Mouse (Mus musculus): ENCODE data around the gene Nmral1. TPM values are rescaled to one million over a fixed set of nuclear protein-coding genes. Genes with fewer than 3 reads are reported as not detected.

Nmral1 gene
- polyA plus RNA-seq (2021; fragmentation: Nextera tagmentation), result 22.5 and 27.7 TPM in 2 replicates
- long read RNA-seq, experiment 1, transcript Nmral1-204 (5 exons, 2,440 nt), result major isoform, 30 of 40 reads
- long read RNA-seq, experiment 1, partial matches to known transcripts, result 7 of 40 reads
- long read RNA-seq, experiment 1, other reads (novel, unspliced or antisense), result 2 of 40 reads
- long read RNA-seq, experiment 2, transcript Nmral1-204 (5 exons, 2,440 nt), result major isoform, 21 of 39 reads
- long read RNA-seq, experiment 2, partial matches to known transcripts, result 13 of 39 reads
- long read RNA-seq, experiment 2, other reads (novel, unspliced or antisense), result 4 of 39 reads

DNA sequence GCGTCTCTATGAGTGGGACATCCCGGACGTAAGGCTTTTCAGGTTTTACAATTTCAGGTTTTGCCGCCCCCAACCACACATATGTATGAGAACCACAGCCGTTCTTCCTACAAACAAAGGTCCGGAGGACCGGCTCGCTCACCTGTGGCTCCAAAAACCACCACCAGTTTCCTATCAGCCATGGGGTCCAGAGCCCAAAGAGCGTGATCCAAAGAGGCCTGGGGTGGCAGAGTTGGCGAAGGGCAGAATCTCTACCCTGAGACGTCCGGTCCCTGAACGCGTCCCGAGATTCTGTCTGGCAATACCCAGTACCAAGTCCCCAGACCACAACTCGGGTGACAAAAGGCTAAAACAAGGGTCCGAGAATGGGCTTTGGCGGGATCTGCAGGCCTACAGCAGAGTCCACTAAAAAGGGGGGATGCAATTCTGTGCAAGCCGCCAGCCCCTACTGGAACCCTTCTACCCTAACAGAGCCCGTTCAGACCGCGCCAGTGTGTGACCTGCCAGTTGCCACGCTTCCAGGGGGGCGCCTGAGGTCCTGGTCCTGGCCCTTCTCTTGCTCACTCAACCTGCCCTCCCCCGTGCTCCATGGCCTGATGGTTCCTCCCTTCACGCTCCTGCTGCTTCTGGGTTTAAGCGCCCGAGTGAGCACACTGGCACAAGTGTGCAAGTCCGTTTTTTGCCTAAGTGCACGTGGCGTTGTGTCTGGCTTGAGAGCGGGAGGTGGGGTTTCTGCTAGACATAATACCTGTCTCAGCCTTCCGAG is at the start of gene Nmral1:
TSS of gene Nmral1 (minus strand) at position 604 of the 766 bp plus-strand sequence.

DNA sequence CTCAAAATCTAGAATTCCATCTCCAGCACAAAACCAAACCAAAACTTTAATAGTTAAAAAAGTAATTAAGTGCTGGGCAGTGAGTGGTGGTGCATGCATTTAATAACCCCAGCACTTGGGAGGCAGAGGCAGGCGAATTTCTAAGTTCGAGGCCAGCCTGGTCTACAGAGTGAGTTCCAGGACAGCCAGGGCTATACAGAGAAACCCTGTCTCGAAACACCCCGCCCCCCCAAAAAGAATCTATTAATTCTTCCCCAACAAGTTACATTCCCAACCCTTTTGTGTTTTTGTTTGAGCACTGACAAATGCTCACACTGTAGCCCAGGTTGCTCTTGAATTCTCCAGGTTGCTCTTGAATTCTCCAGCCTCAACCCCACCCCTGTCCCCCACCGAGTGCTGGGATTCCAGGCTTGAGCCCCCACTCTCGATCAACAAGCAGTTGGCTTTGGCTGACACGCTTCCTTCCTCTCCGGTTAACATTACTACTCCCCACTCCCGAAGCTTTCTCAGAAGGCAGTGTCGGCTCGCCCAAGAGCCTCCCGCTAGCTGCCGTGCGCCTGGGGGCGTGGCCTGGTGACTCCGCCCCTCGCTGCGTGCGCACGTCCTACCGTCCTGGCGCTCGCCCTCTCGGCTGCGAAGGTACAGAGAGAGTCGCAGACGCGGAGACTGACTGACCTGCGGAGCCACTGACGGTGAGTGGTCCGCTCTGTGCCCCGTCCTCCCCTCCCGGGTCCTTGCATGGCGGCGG is 6.8 kb upstream of the Nmral1 start, which contains the start of gene Hmox2:
TSS of gene Hmox2 (plus strand) at position 582 of the 748 bp plus-strand sequence.

DNA sequence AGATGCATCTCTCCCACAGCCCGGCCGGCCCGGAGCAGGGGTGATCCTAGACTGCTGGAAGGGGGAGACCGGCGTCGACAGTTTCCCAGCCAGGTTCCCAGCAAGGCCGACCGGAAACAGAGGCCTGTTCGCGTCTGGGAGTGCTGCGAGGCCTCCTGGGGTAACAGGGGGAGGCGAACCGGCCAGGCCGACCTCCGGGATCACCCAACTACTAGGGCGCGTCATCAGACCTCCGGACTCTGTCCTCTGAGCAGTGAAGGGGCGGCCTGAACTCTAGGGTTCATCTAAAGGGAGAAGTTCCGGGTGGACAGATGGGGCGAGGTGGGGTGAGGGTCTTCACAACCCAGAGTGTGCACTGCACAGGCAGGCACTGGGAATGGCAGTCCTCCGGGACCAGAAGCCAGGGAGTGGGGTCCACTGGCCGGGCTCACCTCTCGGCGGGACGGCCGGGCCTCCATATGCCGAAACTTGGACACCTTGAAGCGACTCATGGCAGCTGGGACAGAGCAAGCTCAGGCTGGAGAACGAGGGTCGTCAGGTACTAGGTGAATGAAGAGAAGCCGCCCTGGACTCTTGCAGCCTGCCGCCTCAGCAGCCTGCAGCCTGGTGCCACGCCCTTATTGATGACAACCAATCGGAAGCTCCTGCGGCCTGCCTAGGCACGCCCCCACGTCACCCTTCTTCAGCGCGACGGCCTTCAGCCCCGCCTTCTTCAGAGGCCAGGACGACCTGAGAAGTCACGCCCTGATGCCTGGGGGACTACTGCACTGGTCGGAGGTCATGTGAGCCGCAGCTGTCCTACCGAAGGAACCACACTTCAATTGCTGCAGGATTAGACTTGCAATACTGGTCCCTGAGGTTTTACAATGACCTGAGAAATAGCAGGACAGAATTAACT is 39.8 kb downstream of the Nmral1 start, which contains the start of gene Coro7:
TSS of gene Coro7 (minus strand) at position 657 of the 898 bp plus-strand sequence.

Other genes with a start within 250 kb of the Nmral1 start
- 2.8 and 4.4 TPM in 2 replicates for gene Srl, start 177.5 kb downstream of the Nmral1 start, polyA plus RNA-seq (2021; fragmentation: Nextera tagmentation)
- gene Tfap4, start 159.5 kb downstream of the Nmral1 start, polyA plus RNA-seq (2021; fragmentation: Nextera tagmentation), result 0.53 and 0.94 TPM in 2 replicates
- 1.1 and 1.5 TPM in 2 replicates for gene Glis2, start 124.6 kb downstream of the Nmral1 start, polyA plus RNA-seq (2021; fragmentation: Nextera tagmentation)
- 281 and 319 TPM in 2 replicates for gene Pam16, start 94.4 kb downstream of the Nmral1 start, polyA plus RNA-seq (2021; fragmentation: Nextera tagmentation)
- gene Vasn, start 79.4 kb downstream of the Nmral1 start, polyA plus RNA-seq (2021; fragmentation: Nextera tagmentation), result 2.8 and 3.0 TPM in 2 replicates
- 57.6 and 77.4 TPM in 2 replicates for gene Dnaja3, start 79.4 kb downstream of the Nmral1 start, polyA plus RNA-seq (2021; fragmentation: Nextera tagmentation)
- gene Coro7, start 39.6 kb downstream of the Nmral1 start, polyA plus RNA-seq (2021; fragmentation: Nextera tagmentation), result 28.4 and 29.8 TPM in 2 replicates
- gene Hmox2, start 7.0 kb upstream of the Nmral1 start, polyA plus RNA-seq (2021; fragmentation: Nextera tagmentation), result 163 and 171 TPM in 2 replicates
- gene Cdip1, start 70.9 kb upstream of the Nmral1 start, polyA plus RNA-seq (2021; fragmentation: Nextera tagmentation), result 157 and 190 TPM in 2 replicates
- not detected in 2 replicates for gene 4930562C15Rik, start 116.1 kb upstream of the Nmral1 start, polyA plus RNA-seq (2021; fragmentation: Nextera tagmentation)
- 61.3 and 98.9 TPM in 2 replicates for gene Ubald1, start 161.0 kb upstream of the Nmral1 start, polyA plus RNA-seq (2021; fragmentation: Nextera tagmentation)
- gene Mgrn1, start 166.9 kb upstream of the Nmral1 start, polyA plus RNA-seq (2021; fragmentation: Nextera tagmentation), result 78.9 and 89.4 TPM in 2 replicates
- 86.5 and 107 TPM in 2 replicates for gene Nudt16l1, start 219.4 kb upstream of the Nmral1 start, polyA plus RNA-seq (2021; fragmentation: Nextera tagmentation)
- gene Anks3, start 244.8 kb upstream of the Nmral1 start, polyA plus RNA-seq (2021; fragmentation: Nextera tagmentation), result 16.2 and 19.8 TPM in 2 replicates

Data from left cerebral cortex, adult 6 months (tissue).